Mouse (Mus musculus): ENCODE measurements around the gene Hyls1. TPM values are rescaled to one million over a fixed set of nuclear protein-coding genes. Genes with fewer than 3 reads are reported as not detected.
A peak's percentile ranks its signal among the peaks of the same experiment; 100 is the strongest.
"Not testable (repeated sequence)": the region's sequence is repeated elsewhere in the genome, so short reads cannot be mapped to it uniquely, and the experiment has no call there.

Hyls1 gene
- 9.8 and 11.9 TPM in 2 replicates for polyA plus RNA-seq (2015; fragmentation: Nextera tagmentation; extraction: Ambion mirVana)

- peak within 1 kb of the TSS; percentile 96 for H3K27ac ChIP-seq
- H3K4me3 ChIP-seq (replicated peaks): peak within 1 kb of the TSS; percentile 82
- ATAC-seq (ENCODE audit: low read depth): peak; percentile 96
- peaks cover 32% of the 10 kb centered on the region for H3K36me3 ChIP-seq
- H3K9me3 ChIP-seq (replicated peaks): no peaks in the 10 kb centered on the region
- H3K9ac ChIP-seq: peak within 1 kb of the TSS; percentile 87
- DNase-seq: peak; percentile 91
- H3K27me3 ChIP-seq: peaks cover 26% of the 10 kb centered on the region
- under 1% methylated on average over 86 of the region's 86 CpGs for WGBS (ENCODE audit: insufficient replicate concordance)
- H3K4me1 ChIP-seq (replicated peaks): peaks cover 27% of the 10 kb centered on the region
- peak within 1 kb of the TSS; percentile 73 for H3K4me2 ChIP-seq
Measured at GRCm38 (mm10) chr9:35569571-35570534, at the start of gene Hyls1, which contains the start of gene Pate2. TSS of gene Hyls1 (minus strand) at chr9:35570398. TSS of gene Pate2 (plus strand) at chr9:35570284.

DNA sequence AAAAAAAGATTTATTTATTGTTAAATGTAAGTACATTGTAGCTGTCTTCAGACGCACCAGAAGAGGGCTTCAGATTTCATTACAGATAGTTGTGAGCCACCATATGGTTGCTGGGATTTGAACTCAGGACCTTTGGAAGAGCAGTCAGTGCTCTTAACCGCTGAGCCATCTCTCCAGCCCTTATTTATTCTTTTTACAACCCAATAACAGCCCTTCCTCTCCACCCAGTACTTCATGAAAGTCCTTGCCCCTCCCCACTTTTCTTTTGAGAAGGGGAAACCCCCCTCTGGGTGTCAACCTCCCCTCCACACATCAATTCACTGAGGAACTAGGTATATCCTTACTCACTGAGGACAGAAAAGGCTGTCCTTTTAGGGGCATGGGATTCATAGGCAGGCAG lies 46.6 kb upstream of the Hyls1 start:
- not testable (repeated sequence) for ATAC-seq (ENCODE audit: low read depth); H3K9me3 ChIP-seq (replicated peaks); H3K4me3 ChIP-seq (replicated peaks); H3K9ac ChIP-seq; H3K4me1 ChIP-seq (replicated peaks); H3K27ac ChIP-seq; DNase-seq; H3K4me2 ChIP-seq; H3K27me3 ChIP-seq; H3K36me3 ChIP-seq
- WGBS (ENCODE audit: insufficient replicate concordance): 42% methylated on average over 2 of the region's 2 CpGs

DNA sequence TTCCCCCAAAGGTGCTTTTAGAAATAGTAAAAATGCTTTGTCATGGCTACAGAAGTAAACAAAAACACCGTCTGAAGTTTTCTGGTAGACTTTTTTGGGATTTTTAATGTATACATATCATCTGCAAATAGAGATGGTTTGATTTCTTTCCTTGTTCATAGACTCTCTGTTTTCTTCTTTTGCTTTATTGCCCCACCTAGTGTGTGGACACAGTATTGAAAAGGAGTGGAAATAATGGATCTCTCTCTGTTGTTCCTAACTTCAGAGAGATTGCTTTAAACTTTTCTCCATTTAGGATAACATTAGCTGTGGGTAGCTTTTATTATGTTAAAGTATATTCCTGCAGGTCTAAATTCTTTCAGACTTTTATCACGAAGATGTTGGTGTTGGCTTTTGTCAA lies 43.8 kb upstream of the Hyls1 start:
- no peaks in the 10 kb centered on the region for H3K27me3 ChIP-seq
- no peak for ATAC-seq (ENCODE audit: low read depth)
- no peak overlapping the region for H3K9ac ChIP-seq
- 18% methylated on average over 2 of the region's 2 CpGs for WGBS (ENCODE audit: insufficient replicate concordance)
- no peak overlapping the region for H3K27ac ChIP-seq
- H3K4me1 ChIP-seq (replicated peaks): no peaks in the 10 kb centered on the region
- no peaks in the 10 kb centered on the region for H3K9me3 ChIP-seq (replicated peaks)
- no peak for DNase-seq
- H3K4me3 ChIP-seq (replicated peaks): no peak overlapping the region
- H3K36me3 ChIP-seq: no peaks in the 10 kb centered on the region
- H3K4me2 ChIP-seq: no peak overlapping the region

DNA sequence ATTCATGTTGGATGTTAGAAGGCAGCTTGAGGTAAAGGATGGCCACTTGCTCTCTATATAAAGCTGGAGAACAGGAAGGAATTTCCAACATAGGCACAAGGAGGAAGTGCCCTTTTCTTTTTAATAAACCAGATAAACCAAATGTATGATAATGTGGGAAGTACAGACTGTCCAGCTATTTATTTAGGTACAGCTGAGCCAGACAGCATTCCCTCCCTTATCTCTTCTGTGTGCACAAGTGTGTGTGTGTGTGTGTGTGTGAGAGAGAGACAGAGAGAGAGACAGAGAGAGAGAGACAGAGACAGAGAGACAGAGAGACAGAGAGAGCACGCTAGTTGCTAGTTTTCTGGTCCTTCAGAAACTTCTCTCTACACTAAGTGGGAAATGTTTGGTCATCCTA lies 41.6 kb upstream of the Hyls1 start, which contains the start of gene Pate4:
Gene Pate4 (minus strand): TSS at position 101 of the 400 bp plus-strand sequence.
- no peak within 1 kb of the TSS for H3K4me2 ChIP-seq
- no peaks in the 10 kb centered on the region for H3K9me3 ChIP-seq (replicated peaks)
- H3K36me3 ChIP-seq: no peaks in the 10 kb centered on the region
- no peak within 1 kb of the TSS for H3K4me3 ChIP-seq (replicated peaks)
- no peak within 1 kb of the TSS for H3K27ac ChIP-seq
- DNase-seq (no peak), ATAC-seq (ENCODE audit: low read depth) (no peak)
- no peaks in the 10 kb centered on the region for H3K27me3 ChIP-seq
- no peak within 1 kb of the TSS for H3K9ac ChIP-seq
- no peaks in the 10 kb centered on the region for H3K4me1 ChIP-seq (replicated peaks)
- 48% methylated on average over 1 of the region's 1 CpGs for WGBS (ENCODE audit: insufficient replicate concordance)

DNA sequence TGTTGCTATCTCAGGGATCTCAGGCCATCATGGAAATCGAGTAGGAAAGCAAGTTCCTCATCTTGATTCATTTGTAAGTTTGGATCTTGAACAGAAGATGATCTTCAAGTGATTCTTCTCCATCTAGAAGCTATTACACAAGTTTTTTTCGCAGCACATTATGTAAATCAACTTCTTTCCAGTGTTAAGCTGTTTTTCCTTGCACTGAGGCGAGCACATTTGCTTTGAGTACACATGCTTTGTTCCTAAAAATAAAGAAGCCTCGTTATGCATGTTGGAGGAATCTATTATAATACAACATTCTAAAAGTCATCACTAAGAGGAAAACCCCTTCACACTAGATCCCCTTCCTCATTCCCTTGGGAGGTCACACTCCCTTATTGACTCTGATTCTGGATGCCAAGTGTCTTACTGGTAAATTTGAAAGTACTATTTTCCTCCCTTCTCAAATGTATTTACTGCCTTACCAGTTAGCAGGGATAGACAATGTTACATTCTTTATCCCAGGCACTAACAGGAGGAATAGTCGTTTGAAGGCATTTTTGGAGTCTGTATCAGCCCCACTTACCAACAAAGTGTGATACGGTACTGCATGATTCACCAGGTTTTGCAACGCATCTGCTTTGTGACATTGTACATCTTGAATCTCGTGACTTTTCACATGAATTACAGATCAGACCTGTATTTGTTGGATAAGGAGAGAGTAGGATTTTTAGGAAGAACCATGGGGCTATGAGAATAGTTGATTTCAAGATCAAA lies 37.6 kb upstream of the Hyls1 start:
- ATAC-seq (ENCODE audit: low read depth) (no peak), DNase-seq (no peak)
- Histone ChIP-seq H3K4me1 (replicated peaks) (no peaks in the 10 kb centered on the region), H3K9ac (no peak overlapping the region), H3K36me3 (no peaks in the 10 kb centered on the region), H3K27me3 (no peaks in the 10 kb centered on the region), H3K9me3 (replicated peaks) (no peaks in the 10 kb centered on the region), H3K4me3 (replicated peaks) (no peak overlapping the region), H3K4me2 (no peak overlapping the region), H3K27ac (no peak overlapping the region)
- WGBS (ENCODE audit: insufficient replicate concordance): 50% methylated on average over 8 of the region's 8 CpGs

DNA sequence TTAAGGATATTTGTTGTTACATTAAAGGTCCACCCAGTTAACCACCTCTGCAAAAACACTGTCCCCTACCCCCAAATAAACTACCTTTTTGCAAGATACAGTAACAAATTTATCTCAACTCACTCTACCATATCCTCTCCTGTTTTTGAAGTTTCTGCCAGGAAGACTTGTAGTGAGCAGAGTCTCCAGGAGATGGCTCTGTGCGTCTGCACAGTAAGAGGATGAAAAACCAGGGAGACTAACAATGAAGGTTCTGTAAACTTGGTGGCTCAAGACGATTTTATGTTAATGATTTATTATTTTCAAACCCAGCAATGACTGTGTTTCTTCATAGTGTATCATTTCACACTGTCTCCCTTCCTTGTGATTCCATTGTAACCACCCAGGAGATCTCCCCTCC lies 22.7 kb upstream of the Hyls1 start:
- DNase-seq (no peak), ATAC-seq (ENCODE audit: low read depth) (no peak)
- Histone ChIP-seq H3K9ac (no peak overlapping the region), H3K27ac (no peak overlapping the region), H3K4me3 (replicated peaks) (no peak overlapping the region), H3K27me3 (no peaks in the 10 kb centered on the region), H3K4me2 (no peak overlapping the region), H3K4me1 (replicated peaks) (no peaks in the 10 kb centered on the region), H3K9me3 (replicated peaks) (no peaks in the 10 kb centered on the region), H3K36me3 (no peaks in the 10 kb centered on the region)
- 15% methylated on average over 2 of the region's 2 CpGs for WGBS (ENCODE audit: insufficient replicate concordance)

DNA sequence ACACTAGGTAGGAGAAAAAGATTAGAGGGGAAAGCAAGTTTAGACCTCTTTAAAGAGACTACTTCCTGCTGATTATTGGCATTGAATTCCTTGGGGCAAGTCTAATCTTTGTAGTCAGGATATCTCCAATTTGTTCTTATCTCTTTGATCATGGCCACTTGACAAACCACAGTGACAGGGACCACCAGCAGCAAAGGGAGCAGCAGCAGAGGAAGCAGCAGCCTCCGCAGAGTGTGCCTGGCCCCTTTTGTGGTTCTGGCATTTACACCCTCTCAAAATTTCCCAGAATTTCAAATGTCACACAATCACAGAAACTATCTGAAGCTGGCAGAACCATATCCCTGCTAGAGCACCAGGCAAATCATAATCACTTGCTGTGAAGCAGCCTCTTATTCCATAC lies 17.5 kb upstream of the Hyls1 start:
- no peak overlapping the region for H3K4me2 ChIP-seq
- H3K27me3 ChIP-seq: no peaks in the 10 kb centered on the region
- H3K36me3 ChIP-seq: no peaks in the 10 kb centered on the region
- H3K9me3 ChIP-seq (replicated peaks): no peaks in the 10 kb centered on the region
- 7% methylated on average over 1 of the region's 1 CpGs for WGBS (ENCODE audit: insufficient replicate concordance)
- no peak overlapping the region for H3K27ac ChIP-seq
- H3K9ac ChIP-seq: no peak overlapping the region
- no peak for DNase-seq
- H3K4me1 ChIP-seq (replicated peaks): no peaks in the 10 kb centered on the region
- no peak overlapping the region for H3K4me3 ChIP-seq (replicated peaks)
- no peak for ATAC-seq (ENCODE audit: low read depth)

- peaks cover 12% of the 10 kb centered on the region for H3K4me1 ChIP-seq (replicated peaks)
- peaks cover 38% of the 10 kb centered on the region for H3K27me3 ChIP-seq
- WGBS (ENCODE audit: insufficient replicate concordance): 9% methylated on average over 32 of the region's 32 CpGs
- no peaks in the 10 kb centered on the region for H3K36me3 ChIP-seq
- no peak for ATAC-seq (ENCODE audit: low read depth)
- DNase-seq: no peak
- no peak overlapping the region; the same call in 1 of the 2 replicates for H3K4me3 ChIP-seq (replicated peaks)
- no peak overlapping the region for H3K9ac ChIP-seq
- no peak overlapping the region for H3K27ac ChIP-seq
- H3K9me3 ChIP-seq (replicated peaks): no peaks in the 10 kb centered on the region
- H3K4me2 ChIP-seq: peak overlapping the region; percentile 28
Measured at GRCm38 (mm10) chr9:35574416-35574815, 4.2 kb upstream of the Hyls1 start.

DNA sequence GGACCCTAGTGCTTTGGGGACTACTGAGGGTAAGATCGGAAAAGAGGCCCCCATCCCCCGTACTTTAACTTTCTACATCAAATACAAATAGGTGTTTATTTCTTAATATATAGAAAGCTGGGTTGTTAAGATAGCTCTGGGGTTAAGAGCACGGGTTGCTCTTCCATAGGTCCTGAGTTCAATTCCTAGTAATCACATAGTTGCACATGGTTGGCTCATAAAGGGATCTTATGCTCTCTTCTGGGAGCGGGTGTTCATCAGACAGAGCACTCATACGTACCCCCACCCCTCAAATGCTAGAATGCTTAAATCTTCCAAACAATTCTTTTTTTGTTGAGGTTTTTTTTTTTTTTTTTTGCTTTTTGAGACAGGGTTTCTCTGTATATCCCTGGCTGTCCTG lies 465 bp upstream of the Hyls1 start:
- Histone ChIP-seq H3K4me2 (peak overlapping the region; percentile 73), H3K9ac (peak overlapping the region; percentile 87), H3K9me3 (replicated peaks) (no peaks in the 10 kb centered on the region), H3K27me3 (peaks cover 28% of the 10 kb centered on the region), H3K4me3 (replicated peaks) (peak overlapping the region; percentile 82), H3K4me1 (replicated peaks) (peaks cover 27% of the 10 kb centered on the region), H3K36me3 (peaks cover 23% of the 10 kb centered on the region), H3K27ac (peak overlapping the region; percentile 96)
- DNase-seq: no peak
- WGBS (ENCODE audit: insufficient replicate concordance): 5% methylated on average over 5 of the region's 5 CpGs
- no peak for ATAC-seq (ENCODE audit: low read depth)

DNA sequence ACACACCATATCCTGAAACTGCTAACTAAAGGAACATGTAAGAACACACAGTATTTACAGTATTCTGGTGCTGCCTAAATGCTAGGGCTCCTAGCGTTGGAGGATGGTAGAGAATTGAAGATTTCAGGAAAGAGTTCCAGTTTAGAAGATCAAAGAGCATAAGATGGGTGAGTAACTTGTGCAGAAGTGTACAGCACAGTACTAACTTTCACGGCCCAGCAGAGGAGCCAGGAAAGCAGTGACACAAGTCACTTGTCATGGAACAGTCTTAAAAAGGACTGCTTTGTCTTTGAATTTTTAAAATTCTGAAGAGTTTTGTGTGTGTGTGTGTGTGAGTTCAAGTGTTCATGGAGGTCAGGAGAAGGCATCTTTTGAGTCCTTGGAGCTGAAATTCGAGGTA lies 2.2 kb downstream of the Hyls1 start:
- no peaks in the 10 kb centered on the region for H3K9me3 ChIP-seq (replicated peaks)
- WGBS (ENCODE audit: insufficient replicate concordance): 78% methylated on average over 3 of the region's 3 CpGs
- H3K9ac ChIP-seq: peak overlapping the region; percentile 87; the same call in 1 of the 2 replicates
- peaks cover 28% of the 10 kb centered on the region for H3K4me1 ChIP-seq (replicated peaks)
- peak overlapping the region; percentile 46 for H3K4me2 ChIP-seq
- no peak overlapping the region for H3K27ac ChIP-seq
- no peak for DNase-seq
- H3K36me3 ChIP-seq: peaks cover 44% of the 10 kb centered on the region
- no peak for ATAC-seq (ENCODE audit: low read depth)
- H3K27me3 ChIP-seq: peaks cover 11% of the 10 kb centered on the region
- H3K4me3 ChIP-seq (replicated peaks): peak overlapping the region; percentile 82; the same call in 1 of the 2 replicates

DNA sequence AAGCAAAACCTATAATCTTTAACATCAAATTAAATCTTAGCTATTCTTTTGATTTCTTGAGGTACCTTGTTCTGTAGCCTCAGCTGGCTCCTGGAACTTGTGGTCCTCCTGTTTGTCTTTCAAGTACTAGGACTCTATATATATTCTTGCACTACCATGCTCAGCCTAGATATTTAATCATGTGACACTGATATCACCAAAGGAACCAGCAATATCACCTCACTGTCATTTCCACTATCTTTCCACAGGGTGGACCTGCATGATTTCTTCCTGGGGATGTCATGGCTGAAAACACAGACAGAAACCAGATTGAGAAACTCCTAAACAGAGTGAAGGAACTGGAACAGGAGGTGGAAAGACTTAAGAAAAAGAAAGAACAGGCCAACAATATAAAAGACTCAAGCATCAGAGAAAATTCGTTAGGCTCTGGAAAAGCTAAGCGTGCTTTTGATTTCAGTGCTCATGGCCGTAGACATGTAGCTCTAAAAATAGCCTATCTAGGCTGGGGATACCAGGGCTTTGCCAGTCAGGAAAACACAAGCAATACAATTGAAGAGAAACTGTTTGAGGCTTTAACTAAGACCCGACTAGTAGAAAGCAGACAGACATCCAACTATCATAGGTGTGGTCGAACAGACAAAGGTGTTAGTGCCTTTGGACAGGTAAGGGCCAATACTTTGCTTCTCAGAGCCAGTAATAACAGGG lies 5.5 kb downstream of the Hyls1 start:
- H3K4me3 ChIP-seq (replicated peaks): no peak overlapping the region
- H3K4me2 ChIP-seq: no peak overlapping the region
- no peaks in the 10 kb centered on the region for H3K27me3 ChIP-seq
- 79% methylated on average over 5 of the region's 5 CpGs for WGBS (ENCODE audit: insufficient replicate concordance)
- DNase-seq (no peak), ATAC-seq (ENCODE audit: low read depth) (no peak)
- no peak overlapping the region for H3K9ac ChIP-seq
- H3K36me3 ChIP-seq: peaks cover 63% of the 10 kb centered on the region
- peaks cover 37% of the 10 kb centered on the region for H3K4me1 ChIP-seq (replicated peaks)
- H3K9me3 ChIP-seq (replicated peaks): no peaks in the 10 kb centered on the region
- no peak overlapping the region for H3K27ac ChIP-seq

All from liver, embryonic 13.5 days (tissue).